Mouse (Mus musculus): ENCODE data around the gene Armh2. TPM values are rescaled to one million over a fixed set of nuclear protein-coding genes. Genes with fewer than 3 reads are reported as not detected.

The Armh2 gene
- not detected in 2 replicates for polyA plus RNA-seq (2012)

DNA sequence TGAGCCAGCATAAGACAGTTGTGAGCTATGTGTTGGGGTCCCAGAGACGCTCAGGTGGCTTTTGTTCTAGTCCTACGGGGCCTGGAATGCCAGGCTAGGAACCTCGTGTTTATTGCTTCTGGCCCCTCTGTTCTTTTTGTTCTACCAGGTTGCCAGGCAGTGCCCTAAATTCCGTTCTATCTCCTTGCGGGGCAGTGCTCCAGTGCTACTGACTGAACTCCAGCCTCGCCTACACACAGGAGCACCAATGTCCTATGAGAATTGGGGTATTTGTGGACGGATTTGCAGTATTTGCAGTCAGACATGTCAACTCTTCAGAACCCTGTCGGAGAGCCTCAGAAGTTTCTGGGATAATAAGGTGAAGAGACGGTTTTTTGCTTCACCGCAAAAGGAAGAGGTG is at the start of gene Armh2:
Armh2 (plus strand) TSS at position 205 of the 400 bp plus-strand sequence.
- Histone ChIP-seq H3K4me1 (ENCODE audit: control insufficient read depth) (no peaks in the 10 kb centered on the region), H3K4me3 (replicated peaks) (no peak within 1 kb of the TSS), H3K9me3 (ENCODE audit: control insufficient read depth, low read length) (no peaks in the 10 kb centered on the region), H3K27me3 (ENCODE audit: control insufficient read depth) (no peaks in the 10 kb centered on the region), H3K36me3 (ENCODE audit: control insufficient read depth) (peaks cover 74% of the 10 kb centered on the region)
- TF ChIP-seq GATA1 (IDR thresholded peaks at IDR 0.05; ENCODE audit: low read length) (no peak), TAL1 (IDR thresholded peaks at IDR 0.05; ENCODE audit: low read length) (no peak)

DNA sequence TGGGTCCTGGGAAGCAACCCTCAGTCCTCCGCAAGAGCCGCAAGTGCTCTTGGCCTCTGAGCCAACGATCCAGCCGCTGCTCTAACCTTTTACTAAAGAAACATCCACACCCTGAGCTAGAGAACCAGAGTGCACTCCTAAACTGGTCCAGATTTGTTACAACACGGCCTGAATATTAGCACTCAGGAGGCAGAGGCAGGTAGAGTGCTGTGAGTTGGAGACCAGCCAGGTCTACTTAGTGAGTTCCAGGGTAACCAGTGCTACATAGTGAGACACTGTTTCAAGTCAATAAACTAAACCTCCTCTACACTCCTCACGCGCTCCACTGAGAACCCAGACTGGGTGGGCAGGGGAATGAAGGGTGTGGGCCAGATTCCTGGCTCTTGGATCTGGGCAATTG is 47.7 kb upstream of the Armh2 start:
- H3K36me3 ChIP-seq (ENCODE audit: control insufficient read depth): no peaks in the 10 kb centered on the region

DNA sequence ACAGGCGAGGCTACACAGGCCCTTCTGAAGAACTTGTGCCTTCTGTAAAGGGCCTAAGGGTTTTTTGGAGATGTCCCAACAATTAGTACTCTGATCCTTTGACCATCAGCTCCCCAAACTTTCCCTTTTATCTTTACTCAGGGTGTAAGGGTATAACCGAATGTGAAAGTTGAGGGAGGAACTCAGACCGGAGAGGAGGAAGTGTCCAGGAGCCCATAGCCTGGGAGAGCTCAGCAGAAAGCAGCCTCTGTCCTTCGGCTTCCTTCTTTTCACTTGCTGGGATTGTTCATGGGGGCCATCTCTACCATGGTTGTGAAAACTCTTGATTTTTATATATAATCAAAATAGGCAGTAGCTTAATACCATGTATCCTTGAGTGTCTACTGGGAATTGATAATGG is 42.3 kb upstream of the Armh2 start:
- no peak overlapping the region for H3K4me3 ChIP-seq (replicated peaks)
- TF ChIP-seq TAL1 (IDR thresholded peaks at IDR 0.05; ENCODE audit: low read length) (no peak), GATA1 (IDR thresholded peaks at IDR 0.05; ENCODE audit: low read length) (no peak)
- no peaks in the 10 kb centered on the region for H3K4me1 ChIP-seq (ENCODE audit: control insufficient read depth)
- H3K27me3 ChIP-seq (ENCODE audit: control insufficient read depth): no peaks in the 10 kb centered on the region
- no peaks in the 10 kb centered on the region for H3K36me3 ChIP-seq (ENCODE audit: control insufficient read depth)
- no peaks in the 10 kb centered on the region for H3K9me3 ChIP-seq (ENCODE audit: control insufficient read depth, low read length)

More for the DNA sequence above, 47.7 kb upstream of the Armh2 start:
- Histone ChIP-seq H3K27me3 (ENCODE audit: control insufficient read depth) (no peaks in the 10 kb centered on the region), H3K4me1 (ENCODE audit: control insufficient read depth) (no peaks in the 10 kb centered on the region), H3K9me3 (ENCODE audit: control insufficient read depth, low read length) (no peaks in the 10 kb centered on the region), H3K4me3 (replicated peaks) (no peak overlapping the region)
- TF ChIP-seq GATA1 (IDR thresholded peaks at IDR 0.05; ENCODE audit: low read length): no peak
- TF ChIP-seq TAL1 (IDR thresholded peaks at IDR 0.05; ENCODE audit: low read length): no peak

DNA sequence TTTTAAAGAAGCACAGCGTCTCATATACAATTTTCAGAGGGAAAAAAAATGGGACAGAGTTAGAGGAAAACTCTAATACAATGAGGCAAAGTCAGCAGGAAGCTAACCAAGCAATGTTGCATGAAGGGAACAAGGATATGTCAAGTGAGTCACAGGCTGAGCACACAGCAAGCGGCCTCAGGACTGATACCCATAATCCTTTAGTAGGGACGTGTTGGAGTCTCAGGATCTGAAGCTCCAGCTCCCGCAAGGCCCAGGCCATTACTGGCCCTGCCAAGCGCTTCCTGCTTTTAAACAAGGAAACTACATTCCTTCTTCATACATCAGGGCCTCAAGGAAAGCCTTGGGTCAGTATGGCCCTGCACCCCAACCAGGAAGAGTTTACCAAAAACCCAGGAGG is 38.9 kb upstream of the Armh2 start:
- Histone ChIP-seq H3K4me3 (replicated peaks) (no peak overlapping the region), H3K36me3 (ENCODE audit: control insufficient read depth) (no peaks in the 10 kb centered on the region), H3K27me3 (ENCODE audit: control insufficient read depth) (no peaks in the 10 kb centered on the region), H3K9me3 (ENCODE audit: control insufficient read depth, low read length) (no peaks in the 10 kb centered on the region), H3K4me1 (ENCODE audit: control insufficient read depth) (no peaks in the 10 kb centered on the region)
- no peak for TF ChIP-seq GATA1 (IDR thresholded peaks at IDR 0.05; ENCODE audit: low read length)
- no peak for TF ChIP-seq TAL1 (IDR thresholded peaks at IDR 0.05; ENCODE audit: low read length)

DNA sequence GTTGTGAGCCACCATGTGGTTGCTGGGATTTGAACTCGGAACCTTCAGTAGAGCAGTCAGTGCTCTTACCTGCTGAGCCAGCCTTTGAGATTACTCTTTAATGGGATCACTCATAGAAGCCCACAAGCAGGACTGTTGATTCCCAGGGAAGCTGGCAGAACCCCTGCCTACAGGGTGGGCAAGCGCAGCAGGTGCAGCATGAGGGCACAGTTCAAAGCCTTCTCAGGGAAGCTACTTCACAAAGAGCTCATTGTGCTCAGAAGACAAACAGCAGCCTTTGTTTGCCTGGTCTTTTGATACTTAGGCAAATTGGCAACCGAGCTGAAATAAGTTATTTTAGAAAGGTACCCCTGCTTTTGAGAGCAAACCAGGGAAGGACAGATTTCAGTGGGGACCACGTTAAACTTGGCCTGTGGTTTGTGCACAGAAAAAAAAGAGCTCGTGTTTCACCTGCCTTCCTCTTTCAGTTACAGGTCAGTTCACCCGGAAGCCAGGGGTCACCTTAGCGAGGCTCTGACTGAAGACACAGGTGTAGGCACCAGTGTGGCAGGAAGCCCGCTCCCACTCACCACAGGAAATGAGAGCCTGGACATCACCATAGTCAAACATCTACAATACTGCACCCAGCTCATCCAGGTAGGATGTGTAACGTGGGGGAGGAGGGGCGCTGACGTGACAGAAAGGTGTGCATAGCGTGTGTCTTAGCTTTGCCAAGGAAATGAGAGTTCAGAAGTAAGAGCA is 31.2 kb upstream of the Armh2 start:
- no peaks in the 10 kb centered on the region for H3K9me3 ChIP-seq (ENCODE audit: control insufficient read depth, low read length)
- no peaks in the 10 kb centered on the region; the same call in 1 of the 2 replicates for H3K4me1 ChIP-seq (ENCODE audit: control insufficient read depth)
- TF ChIP-seq GATA1 (IDR thresholded peaks at IDR 0.05; ENCODE audit: low read length): no peak
- TF ChIP-seq TAL1 (IDR thresholded peaks at IDR 0.05; ENCODE audit: low read length): no peak
- H3K36me3 ChIP-seq (ENCODE audit: control insufficient read depth): no peaks in the 10 kb centered on the region
- H3K27me3 ChIP-seq (ENCODE audit: control insufficient read depth): no peaks in the 10 kb centered on the region
- H3K4me3 ChIP-seq (replicated peaks): no peak overlapping the region

DNA sequence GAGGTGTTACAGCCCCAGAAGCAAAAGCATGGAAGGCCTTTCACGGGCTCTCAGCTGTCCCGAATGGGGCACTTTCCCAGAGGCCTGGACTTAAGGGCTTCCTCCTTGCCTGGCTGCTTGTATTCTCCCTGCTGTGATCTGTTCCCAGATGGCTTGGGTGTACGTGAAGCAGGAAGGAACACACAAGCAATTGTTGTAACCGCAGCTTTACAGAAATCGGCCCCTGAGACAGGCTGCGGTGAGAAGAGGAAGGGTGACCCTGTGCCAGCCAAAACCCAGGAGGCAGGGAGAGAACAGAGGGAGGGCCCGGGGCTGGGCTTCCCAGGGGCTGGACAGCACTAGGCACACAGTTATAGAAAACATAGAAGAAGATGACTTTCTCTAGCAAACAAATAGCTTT is 30.1 kb upstream of the Armh2 start:
- Histone ChIP-seq H3K4me3 (replicated peaks) (no peak overlapping the region), H3K27me3 (ENCODE audit: control insufficient read depth) (no peaks in the 10 kb centered on the region), H3K36me3 (ENCODE audit: control insufficient read depth) (no peaks in the 10 kb centered on the region), H3K9me3 (ENCODE audit: control insufficient read depth, low read length) (no peaks in the 10 kb centered on the region), H3K4me1 (ENCODE audit: control insufficient read depth) (no peaks in the 10 kb centered on the region; the same call in 1 of the 2 replicates)
- no peak for TF ChIP-seq GATA1 (IDR thresholded peaks at IDR 0.05; ENCODE audit: low read length)
- no peak for TF ChIP-seq TAL1 (IDR thresholded peaks at IDR 0.05; ENCODE audit: low read length)

DNA sequence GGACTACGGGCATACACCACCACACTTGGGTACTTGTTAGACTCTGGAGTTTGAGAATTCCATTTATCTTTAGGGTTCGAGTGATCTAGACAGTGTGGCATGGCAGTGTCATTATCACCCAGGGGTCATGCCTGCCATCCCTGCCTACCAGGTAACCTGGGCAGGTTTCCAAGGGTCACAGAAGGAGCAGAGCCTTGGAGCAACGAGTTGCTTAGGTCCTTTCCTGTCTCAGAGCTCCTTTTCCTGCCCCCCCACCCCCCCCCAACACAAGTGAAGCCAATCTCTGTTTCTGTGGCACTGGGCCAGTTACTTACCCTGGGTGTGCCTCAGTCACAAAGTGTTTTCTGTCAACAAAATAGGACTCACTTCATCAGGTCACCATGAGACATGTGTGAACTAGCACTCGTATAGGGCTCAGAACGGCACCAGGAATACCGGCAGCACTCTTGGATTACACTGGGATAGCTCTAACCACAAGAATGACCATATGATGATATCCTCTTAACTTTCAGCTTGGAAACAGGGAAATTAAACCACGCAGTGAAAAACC is 28.4 kb upstream of the Armh2 start:
- Histone ChIP-seq H3K36me3 (ENCODE audit: control insufficient read depth) (no peaks in the 10 kb centered on the region), H3K9me3 (ENCODE audit: control insufficient read depth, low read length) (no peaks in the 10 kb centered on the region), H3K4me3 (replicated peaks) (no peak overlapping the region), H3K27me3 (ENCODE audit: control insufficient read depth) (no peaks in the 10 kb centered on the region), H3K4me1 (ENCODE audit: control insufficient read depth) (no peaks in the 10 kb centered on the region; the same call in 1 of the 2 replicates)
- TF ChIP-seq TAL1 (IDR thresholded peaks at IDR 0.05; ENCODE audit: low read length) (no peak), GATA1 (IDR thresholded peaks at IDR 0.05; ENCODE audit: low read length) (no peak)

DNA sequence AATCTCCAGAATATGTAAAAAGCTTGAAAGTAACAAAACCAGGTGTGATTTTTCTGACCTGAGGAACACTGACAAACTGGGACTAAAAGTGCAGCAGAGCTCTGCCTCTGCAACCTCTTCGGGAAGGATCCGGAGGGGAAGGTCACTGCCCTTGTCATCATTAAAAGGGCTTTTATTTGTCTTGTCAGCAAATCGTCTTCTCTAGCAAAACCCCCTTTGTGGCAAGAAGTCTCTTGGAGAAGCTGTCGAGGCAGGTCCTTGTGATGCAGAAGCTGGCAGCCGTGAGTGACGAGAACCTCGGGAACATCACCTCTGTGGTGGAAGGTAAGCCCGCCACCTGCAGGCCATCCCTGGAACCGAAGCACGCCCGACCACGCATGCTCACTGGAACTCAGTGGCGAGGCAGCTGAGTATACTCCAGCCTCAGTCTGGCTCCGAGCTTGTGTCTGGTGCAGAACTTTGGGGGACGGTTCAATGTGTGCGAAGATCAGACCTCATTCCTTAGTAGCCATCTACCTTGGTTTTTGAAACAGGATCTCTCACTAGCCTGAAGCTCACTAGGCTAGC is 27.5 kb upstream of the Armh2 start:
- H3K4me3 ChIP-seq (replicated peaks): no peak overlapping the region
- H3K9me3 ChIP-seq (ENCODE audit: control insufficient read depth, low read length): no peaks in the 10 kb centered on the region
- no peaks in the 10 kb centered on the region for H3K27me3 ChIP-seq (ENCODE audit: control insufficient read depth)
- no peaks in the 10 kb centered on the region; the same call in 1 of the 2 replicates for H3K4me1 ChIP-seq (ENCODE audit: control insufficient read depth)
- TF ChIP-seq TAL1 (IDR thresholded peaks at IDR 0.05; ENCODE audit: low read length) (no peak), GATA1 (IDR thresholded peaks at IDR 0.05; ENCODE audit: low read length) (no peak)
- no peaks in the 10 kb centered on the region for H3K36me3 ChIP-seq (ENCODE audit: control insufficient read depth)

DNA sequence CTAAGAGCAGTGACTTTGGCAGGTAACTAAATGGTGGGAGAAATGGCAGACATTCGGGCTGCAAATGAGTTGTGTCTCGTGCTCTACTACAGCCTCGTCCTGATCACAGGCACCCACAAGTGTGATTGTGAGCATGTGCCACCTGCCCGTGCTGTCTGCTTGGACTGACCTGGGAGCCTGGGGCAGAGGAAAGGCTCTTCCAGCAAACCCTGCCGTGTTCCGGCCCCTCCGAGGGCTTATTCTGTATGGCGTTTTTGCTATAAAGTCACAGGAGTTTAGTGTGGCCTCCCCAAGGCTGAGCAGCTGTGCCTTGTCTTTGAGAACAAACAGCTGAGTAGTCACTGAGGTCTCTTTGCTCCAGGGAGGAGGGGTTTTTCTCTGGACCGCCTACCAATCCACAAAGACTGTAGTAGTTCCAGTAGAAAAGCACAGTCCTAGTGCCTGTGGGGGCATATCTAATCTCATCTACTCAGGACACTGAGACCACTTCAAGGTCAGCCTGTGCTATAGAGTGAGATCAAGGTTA is 26.6 kb upstream of the Armh2 start:
- no peak for TF ChIP-seq TAL1 (IDR thresholded peaks at IDR 0.05; ENCODE audit: low read length)
- TF ChIP-seq GATA1 (IDR thresholded peaks at IDR 0.05; ENCODE audit: low read length): no peak
- H3K27me3 ChIP-seq (ENCODE audit: control insufficient read depth): no peaks in the 10 kb centered on the region
- H3K36me3 ChIP-seq (ENCODE audit: control insufficient read depth): no peaks in the 10 kb centered on the region
- no peaks in the 10 kb centered on the region; the same call in 1 of the 2 replicates for H3K4me1 ChIP-seq (ENCODE audit: control insufficient read depth)
- H3K4me3 ChIP-seq (replicated peaks): no peak overlapping the region
- no peaks in the 10 kb centered on the region for H3K9me3 ChIP-seq (ENCODE audit: control insufficient read depth, low read length)
